Mouse (Mus musculus) midbrain, embryonic 14.5 days (tissue): ENCODE measurements around the gene Adgrd1. TPM values are rescaled to one million over a fixed set of nuclear protein-coding genes. Genes with fewer than 3 reads are reported as not detected.

ENCODE experiments used
- ATAC-seq: fragments of 200-750 bp; cut with Nextera tagmentation; 2 replicates; pipeline ENCODE4 v1.8.0; 2017; ENCODE audit warnings: moderate number of reproducible peaks, moderate library complexity; ENCODE audit not compliant: low FRiP score, low TSS enrichment
- DNase-seq: peaks from one replicate; pipeline ENCODE4 v3.0.0-alpha.2; 2015
- H3K27ac ChIP-seq: fragments of 300-500 bp; sonication (generic); replicated peaks from 2 replicates; pipeline ENCODE4 v1.5.1; 2014; ENCODE audit warnings: mild to moderate bottlenecking, low read depth, low read length, moderate library complexity
- H3K27me3 ChIP-seq: fragments of 300-500 bp; sonication (generic); 2 replicates; pipeline ENCODE4 v1.6.1; 2014; ENCODE audit warnings: low read length, control low read depth, mixed read lengths; ENCODE audit not compliant: control insufficient read depth, insufficient read depth
- H3K36me3 ChIP-seq: fragments of 300-500 bp; sonication (generic); 2 replicates; pipeline ENCODE4 v1.6.1; 2014; ENCODE audit warnings: low read length, control low read depth; ENCODE audit not compliant: control insufficient read depth, insufficient read depth
- H3K4me1 ChIP-seq: fragments of 300-500 bp; sonication (generic); 2 replicates; pipeline ENCODE4 v1.6.1; 2014; ENCODE audit warnings: mild to moderate bottlenecking, antibody characterized with exemption, low read length, control low read depth; ENCODE audit not compliant: control insufficient read depth, insufficient read depth
- H3K4me2 ChIP-seq: fragments of 300-500 bp; sonication (generic); 2 replicates; pipeline ENCODE4 v1.6.1; 2014; ENCODE audit warnings: mild to moderate bottlenecking, low read length, moderate library complexity
- H3K4me3 ChIP-seq: fragments of 300-500 bp; sonication (generic); replicated peaks from 2 replicates; pipeline ENCODE4 v1.5.1; 2014; ENCODE audit warnings: low read depth, low read length
- H3K9ac ChIP-seq: fragments of 300-500 bp; sonication (generic); replicated peaks from 2 replicates; pipeline ENCODE4 v1.6.1; 2014; ENCODE audit warnings: mild to moderate bottlenecking, low read length, moderate library complexity
- H3K9me3 ChIP-seq: fragments of 300-500 bp; sonication (generic); 2 replicates; pipeline ENCODE4 v1.6.1; 2016; ENCODE audit warnings: low read length, control low read depth, mixed read lengths; ENCODE audit not compliant: control insufficient read depth
- WGBS: fragments of 180-500 bp; shearing (Covaris S2); extraction: QIAGEN DNeasy Blood & Tissue Kit; methylation state at CpG from one replicate; pipeline ENCODE4 v1.1.7; 2014; 5-methylcytosine and 5-hydroxymethylcytosine counted together
- polyA plus RNA-seq: library from polyadenylated mRNA; unstranded; fragments of >200 nt; fragmentation: Nextera tagmentation; extraction: Ambion mirVana; gene quantifications from 2 replicates; pipeline ENCODE4 v1.2.1, GENCODE M21; 2014

Adgrd1 gene
- polyA plus RNA-seq = 0.07 and 0.19 TPM in 2 replicates

- no peaks in the 10 kb centered on the region for H3K9me3 ChIP-seq
- no peaks in the 10 kb centered on the region for H3K36me3 ChIP-seq
- H3K27ac ChIP-seq = no peak within 1 kb of the TSS
- no peaks in the 10 kb centered on the region for H3K4me1 ChIP-seq
- H3K27me3 ChIP-seq = no peaks in the 10 kb centered on the region
- H3K4me2 ChIP-seq = no peak within 1 kb of the TSS
- H3K9ac ChIP-seq = no peak within 1 kb of the TSS
- no peak within 1 kb of the TSS for H3K4me3 ChIP-seq
- no peak for DNase-seq
- 44% methylated on average over 6 of the region's 6 CpGs for WGBS
- ATAC-seq = no peak
Observed at GRCm38 (mm10) chr5:129096511-129096910, at the start of gene Adgrd1. Gene Adgrd1, plus strand, starts transcription at chr5:129096750.

DNA sequence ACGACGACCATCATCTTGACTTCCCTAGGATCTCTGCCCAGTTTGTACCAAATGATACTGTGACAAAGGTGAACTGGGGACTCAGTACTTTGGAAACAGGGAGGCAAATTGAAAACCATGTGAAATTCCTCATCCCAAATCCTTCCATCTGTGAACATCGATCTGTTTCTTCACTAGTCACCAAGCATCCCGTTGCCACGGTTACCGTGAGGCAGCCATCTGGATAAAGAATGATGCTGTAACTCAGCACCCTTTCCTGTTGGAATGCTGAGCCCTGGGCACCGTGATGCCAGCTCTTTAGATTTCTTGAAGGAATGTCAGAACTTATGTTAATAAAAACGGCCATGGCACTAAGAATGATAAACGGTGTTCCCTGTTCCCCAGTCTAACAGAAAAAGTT is 47.2 kb upstream of the Adgrd1 start:
- WGBS = 46% methylated on average over 9 of the region's 9 CpGs
- no peak for ATAC-seq
- Histone ChIP-seq H3K9ac (no peak overlapping the region), H3K36me3 (no peaks in the 10 kb centered on the region), H3K27ac (no peak overlapping the region), H3K9me3 (no peaks in the 10 kb centered on the region), H3K4me3 (no peak overlapping the region), H3K27me3 (no peaks in the 10 kb centered on the region), H3K4me1 (peaks cover 29% of the 10 kb centered on the region), H3K4me2 (no peak overlapping the region)
- peak; percentile 83 for DNase-seq

- Histone ChIP-seq H3K4me2 (no peak overlapping the region), H3K27ac (no peak overlapping the region), H3K27me3 (no peaks in the 10 kb centered on the region), H3K4me1 (peaks cover 20% of the 10 kb centered on the region), H3K4me3 (no peak overlapping the region), H3K9ac (no peak overlapping the region), H3K9me3 (no peaks in the 10 kb centered on the region), H3K36me3 (no peaks in the 10 kb centered on the region)
- ATAC-seq (no peak), DNase-seq (no peak)
- 91% methylated on average over 3 of the region's 3 CpGs for WGBS
Observed at GRCm38 (mm10) chr5:129051910-129052309, 44.6 kb upstream of the Adgrd1 start.

DNA sequence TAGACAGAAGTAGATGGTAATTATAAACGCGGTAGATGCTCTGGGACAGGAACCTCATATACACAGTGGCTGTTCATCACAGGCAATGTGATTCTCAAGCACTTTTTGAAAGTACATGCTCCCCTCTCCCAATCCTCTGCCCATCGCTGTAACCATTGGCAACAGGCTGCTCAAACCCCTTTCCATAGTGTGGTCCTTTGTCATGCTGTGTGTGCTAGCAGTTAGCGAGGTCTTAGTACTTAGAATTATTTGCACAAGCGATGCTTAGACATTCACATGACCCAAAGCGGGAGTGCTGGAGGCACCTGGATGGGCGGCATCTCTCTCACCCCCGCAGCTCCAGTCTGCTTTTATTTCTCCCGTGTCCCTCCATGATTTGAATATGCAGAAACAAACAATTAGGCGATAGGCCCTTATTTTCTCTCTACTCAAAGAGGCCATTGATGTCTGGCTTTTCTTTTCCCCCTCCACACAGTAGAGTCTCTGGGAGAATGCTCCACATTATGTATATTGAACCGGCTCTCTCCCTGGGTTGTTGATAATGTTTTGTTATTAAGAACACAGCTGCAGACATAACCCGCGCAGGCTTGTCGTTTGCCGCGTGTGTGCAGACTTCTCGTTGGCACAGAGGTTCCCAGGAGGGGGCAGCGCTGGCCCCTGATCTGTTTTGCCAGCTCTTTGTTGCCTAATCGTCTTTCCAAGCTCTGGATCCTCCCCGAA is 43.8 kb upstream of the Adgrd1 start:
- peak; percentile 74 for DNase-seq
- Histone ChIP-seq H3K9me3 (no peaks in the 10 kb centered on the region), H3K27ac (peak overlapping the region; percentile 83), H3K4me3 (no peak overlapping the region), H3K36me3 (no peaks in the 10 kb centered on the region), H3K9ac (peak overlapping the region; percentile 34), H3K4me1 (peaks cover 20% of the 10 kb centered on the region), H3K4me2 (peak overlapping the region; percentile 35), H3K27me3 (no peaks in the 10 kb centered on the region)
- peak; percentile 67; the same call in 1 of the 2 replicates for ATAC-seq
- WGBS = 10% methylated on average over 20 of the region's 20 CpGs

GRCm38 (mm10) chr5:129054675-129055284 is 41.8 kb upstream of the Adgrd1 start:
- no peaks in the 10 kb centered on the region for H3K9me3 ChIP-seq
- ATAC-seq = no peak
- DNase-seq = no peak
- H3K4me1 ChIP-seq = peaks cover 12% of the 10 kb centered on the region
- no peak overlapping the region for H3K4me2 ChIP-seq
- no peak overlapping the region for H3K27ac ChIP-seq
- H3K9ac ChIP-seq = no peak overlapping the region
- no peaks in the 10 kb centered on the region for H3K36me3 ChIP-seq
- no peak overlapping the region for H3K4me3 ChIP-seq
- no peaks in the 10 kb centered on the region for H3K27me3 ChIP-seq
- WGBS = 86% methylated on average over 9 of the region's 9 CpGs

- 79% methylated on average over 3 of the region's 3 CpGs for WGBS
Observed at GRCm38 (mm10) chr5:129059116-129059515, 37.4 kb upstream of the Adgrd1 start.

DNA sequence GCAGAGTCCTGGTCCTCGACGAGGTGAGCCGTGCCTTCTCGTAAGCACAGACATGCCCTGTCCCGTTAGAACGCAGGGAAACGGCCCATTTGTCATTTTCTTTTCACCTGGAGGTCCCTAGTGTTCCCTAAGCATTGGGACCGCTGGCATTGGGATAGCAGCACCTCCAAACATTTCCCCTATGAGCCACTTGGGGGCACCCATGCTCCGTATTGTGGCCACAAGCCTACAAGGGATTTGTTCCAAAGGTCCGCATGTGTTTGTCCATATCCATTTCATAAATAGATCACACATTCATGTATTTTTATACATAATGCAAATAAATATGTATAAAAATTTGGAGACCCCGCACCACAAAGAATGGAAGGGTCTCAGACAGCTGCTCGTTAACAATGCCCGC is 35.0 kb upstream of the Adgrd1 start:
- Histone ChIP-seq H3K9me3 (no peaks in the 10 kb centered on the region), H3K36me3 (no peaks in the 10 kb centered on the region), H3K4me3 (no peak overlapping the region), H3K9ac (no peak overlapping the region), H3K4me2 (no peak overlapping the region), H3K4me1 (peaks cover 4% of the 10 kb centered on the region; the same call in 1 of the 2 replicates), H3K27me3 (no peaks in the 10 kb centered on the region), H3K27ac (no peak overlapping the region)
- DNase-seq = peak; percentile 91
- no peak; the same call in 1 of the 2 replicates for ATAC-seq
- WGBS = 23% methylated on average over 13 of the region's 13 CpGs

More at GRCm38 (mm10) chr5:129059116-129059515, 37.4 kb upstream of the Adgrd1 start:
- Histone ChIP-seq H3K4me2 (no peak overlapping the region), H3K27ac (no peak overlapping the region), H3K9ac (no peak overlapping the region), H3K9me3 (no peaks in the 10 kb centered on the region), H3K27me3 (no peaks in the 10 kb centered on the region), H3K36me3 (no peaks in the 10 kb centered on the region), H3K4me3 (no peak overlapping the region), H3K4me1 (peaks cover 4% of the 10 kb centered on the region; the same call in 1 of the 2 replicates)
- no peak for DNase-seq
- ATAC-seq = no peak

- Histone ChIP-seq H3K9me3 (no peaks in the 10 kb centered on the region), H3K27ac (no peak overlapping the region), H3K36me3 (no peaks in the 10 kb centered on the region), H3K9ac (0 out of 2 replicates have a peak overlapping the region, but pooled peaks have one; percentile 10), H3K27me3 (no peaks in the 10 kb centered on the region), H3K4me2 (peak overlapping the region; percentile 51), H3K4me3 (peak overlapping the region; percentile 20), H3K4me1 (peaks cover 4% of the 10 kb centered on the region; the same call in 1 of the 2 replicates)
- DNase-seq = peak; percentile 92
- 12% methylated on average over 21 of the region's 21 CpGs for WGBS
- ATAC-seq = peak; percentile 48; the same call in 1 of the 2 replicates
Observed at GRCm38 (mm10) chr5:129063037-129063791, 33.3 kb upstream of the Adgrd1 start.
